Mouse (Mus musculus) heart, embryonic 16.5 days (tissue): ENCODE data around the gene Nsrp1. TPM values are rescaled to one million over a fixed set of nuclear protein-coding genes. Genes with fewer than 3 reads are reported as not detected.
"Not testable (repeated sequence)": the region's sequence is repeated elsewhere in the genome, so short reads cannot be mapped to it uniquely, and the experiment has no call there.

Experiments used
- ATAC-seq: fragments of 200-750 bp; cut with Nextera tagmentation; replicated peaks from 2 replicates; pipeline ENCODE4 v1.8.0; 2017; ENCODE audit warnings: moderate number of reproducible peaks; ENCODE audit not compliant: insufficient read depth, low FRiP score; ENCODE audit errors: extremely low read depth
- H3K27ac ChIP-seq: fragments of 300-500 bp; sonication (generic); 2 replicates; pipeline ENCODE4 v1.5.1; 2014; ENCODE audit warnings: mild to moderate bottlenecking, low read length, control low read depth, moderate library complexity
- H3K27me3 ChIP-seq: fragments of 300-500 bp; sonication (generic); 2 replicates; pipeline ENCODE4 v1.6.1; 2014; ENCODE audit warnings: low read length, mixed read lengths; ENCODE audit not compliant: control insufficient read depth, insufficient read depth
- H3K36me3 ChIP-seq: fragments of 300-500 bp; sonication (generic); 2 replicates; pipeline ENCODE4 v1.6.1; 2014; ENCODE audit not compliant: control insufficient read depth, insufficient read depth
- H3K4me1 ChIP-seq: fragments of 300-500 bp; sonication (generic); 2 replicates; pipeline ENCODE4 v1.6.1; 2014; ENCODE audit warnings: low read length, mixed read lengths; ENCODE audit not compliant: control insufficient read depth, insufficient read depth
- H3K4me2 ChIP-seq: fragments of 300-500 bp; sonication (generic); 2 replicates; pipeline ENCODE4 v1.6.1; 2014; ENCODE audit warnings: low read depth, mild to moderate bottlenecking, control low read depth, low read length
- H3K4me3 ChIP-seq: fragments of 300-500 bp; sonication (generic); 2 replicates; pipeline ENCODE4 v1.5.1; 2014; ENCODE audit warnings: mild to moderate bottlenecking, control low read depth, low read length
- H3K9ac ChIP-seq: fragments of 300-500 bp; sonication (generic); 2 replicates; pipeline ENCODE4 v1.6.1; 2014; ENCODE audit warnings: low read length, control low read depth
- H3K9me3 ChIP-seq: fragments of 300-500 bp; sonication (generic); replicated peaks from 2 replicates; pipeline ENCODE4 v1.6.1; 2016; ENCODE audit warnings: low read length; ENCODE audit not compliant: control insufficient read depth
- WGBS: fragments of 180-500 bp; shearing (Covaris S2); extraction: QIAGEN DNeasy Blood & Tissue Kit; methylation state at CpG from one replicate; pipeline ENCODE4 v1.1.7; 2014; 5-methylcytosine and 5-hydroxymethylcytosine counted together
- polyA plus RNA-seq: library from polyadenylated mRNA; unstranded; fragments of >200 nt; fragmentation: Nextera tagmentation; extraction: Ambion mirVana; gene quantifications from 2 replicates; pipeline ENCODE4 v1.2.1, GENCODE M21; 2015

Nsrp1 gene
- polyA plus RNA-seq = 45.2 and 50.1 TPM in 2 replicates

DNA sequence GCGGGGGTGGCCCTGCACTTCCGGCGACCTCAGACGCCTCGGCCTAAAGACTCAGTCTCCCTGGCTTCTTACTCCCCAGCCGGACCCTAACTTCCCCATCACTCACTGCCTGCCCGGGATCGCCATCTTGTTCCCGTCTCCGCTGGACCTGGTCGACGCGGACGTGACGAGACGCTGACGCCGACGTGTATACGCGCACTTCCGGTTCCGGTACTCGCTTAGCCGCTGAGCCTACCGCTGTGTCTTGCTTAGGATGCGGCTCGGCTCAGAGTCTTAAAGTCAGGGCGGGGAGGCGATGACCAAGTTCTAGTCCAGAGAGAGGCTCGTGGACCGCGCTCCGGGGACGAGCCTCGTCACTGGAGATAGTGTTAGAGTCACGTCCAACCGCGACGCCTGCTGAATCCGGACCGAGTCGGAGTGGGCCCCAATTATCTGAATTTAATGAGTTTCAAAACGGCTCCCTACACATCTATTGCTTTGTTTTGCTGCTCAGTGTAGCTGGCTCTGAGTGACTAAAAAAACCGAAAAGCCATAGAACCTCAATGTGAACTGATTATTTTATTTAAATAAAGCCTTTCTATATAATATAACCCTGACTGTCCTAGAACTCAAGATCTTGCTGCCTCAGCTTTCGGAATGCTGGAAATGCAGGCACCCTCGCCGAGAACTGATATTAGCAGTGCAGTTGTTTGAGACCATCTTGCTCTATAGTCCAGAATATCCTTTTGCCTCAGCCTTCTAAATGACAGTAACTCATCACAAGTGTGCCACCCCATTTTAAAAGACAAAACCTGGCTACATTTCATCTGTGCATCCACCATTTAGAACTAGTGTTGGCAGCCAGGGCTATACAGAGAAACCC is at the start of gene Nsrp1:
TSS of gene Nsrp1 (minus strand) at position 163 of the 862 bp plus-strand sequence.
- peak within 1 kb of the TSS; percentile 84 for H3K9ac ChIP-seq
- H3K4me2 ChIP-seq = peak within 1 kb of the TSS; percentile 97
- ATAC-seq = peak; percentile 99
- H3K9me3 ChIP-seq = no peaks in the 10 kb centered on the region
- peaks cover 3% of the 10 kb centered on the region; the same call in 1 of the 2 replicates for H3K4me1 ChIP-seq
- peak within 1 kb of the TSS; percentile 83 for H3K27ac ChIP-seq
- H3K36me3 ChIP-seq = peaks cover 14% of the 10 kb centered on the region
- H3K27me3 ChIP-seq = peaks cover 10% of the 10 kb centered on the region
- peak within 1 kb of the TSS; percentile 79 for H3K4me3 ChIP-seq
- WGBS = 3% methylated on average over 48 of the region's 48 CpGs

DNA sequence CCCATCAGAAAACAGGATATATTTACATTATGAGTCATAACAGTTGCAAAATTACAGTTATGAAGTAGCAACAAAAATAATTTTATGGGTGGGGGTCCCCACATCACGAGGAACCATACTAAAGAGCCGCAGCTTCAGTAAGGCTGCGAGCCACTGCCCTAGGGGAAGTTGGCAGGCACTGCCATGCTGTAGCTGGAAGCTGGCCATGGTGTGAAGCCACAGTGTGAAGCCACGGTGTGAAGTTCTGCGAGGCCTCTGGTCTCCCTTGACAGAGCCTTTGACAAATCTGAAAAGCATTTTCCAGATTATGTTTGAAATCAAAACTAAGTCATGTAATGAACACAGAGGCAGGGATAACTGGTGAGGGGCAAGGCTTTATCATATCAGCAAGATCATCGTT is 32.9 kb upstream of the Nsrp1 start:
- ATAC-seq = no peak
- no peak overlapping the region for H3K4me3 ChIP-seq
- H3K36me3 ChIP-seq = no peaks in the 10 kb centered on the region
- H3K27me3 ChIP-seq = no peaks in the 10 kb centered on the region
- no peak overlapping the region for H3K27ac ChIP-seq
- no peak overlapping the region for H3K9ac ChIP-seq
- WGBS = 74% methylated on average over 6 of the region's 6 CpGs
- no peaks in the 10 kb centered on the region for H3K9me3 ChIP-seq
- H3K4me1 ChIP-seq = no peaks in the 10 kb centered on the region
- H3K4me2 ChIP-seq = no peak overlapping the region

DNA sequence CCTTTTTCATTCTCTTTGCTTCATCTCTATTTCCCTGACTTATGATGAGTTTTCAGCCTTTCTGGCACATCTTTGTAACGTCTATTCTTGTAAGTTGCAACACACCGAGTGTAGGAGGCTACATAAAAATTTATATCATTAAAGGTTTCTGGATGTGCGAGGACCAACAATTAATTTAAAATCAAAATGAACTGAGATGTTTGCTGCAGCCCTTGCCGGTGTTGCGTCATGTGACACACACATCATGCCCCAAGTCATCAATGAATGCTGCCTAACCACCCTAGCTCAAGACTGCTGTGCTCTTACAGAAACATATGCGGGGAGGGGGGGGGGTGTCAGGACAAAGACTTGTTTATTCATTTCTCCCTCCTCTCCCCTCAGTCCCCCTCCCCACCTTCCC is 30.2 kb upstream of the Nsrp1 start:
- Histone ChIP-seq H3K27me3 (no peaks in the 10 kb centered on the region), H3K4me2 (no peak overlapping the region), H3K4me1 (no peaks in the 10 kb centered on the region), H3K27ac (no peak overlapping the region), H3K9ac (no peak overlapping the region), H3K9me3 (no peaks in the 10 kb centered on the region), H3K36me3 (no peaks in the 10 kb centered on the region), H3K4me3 (no peak overlapping the region)
- WGBS = 86% methylated on average over 6 of the region's 6 CpGs
- no peak for ATAC-seq

DNA sequence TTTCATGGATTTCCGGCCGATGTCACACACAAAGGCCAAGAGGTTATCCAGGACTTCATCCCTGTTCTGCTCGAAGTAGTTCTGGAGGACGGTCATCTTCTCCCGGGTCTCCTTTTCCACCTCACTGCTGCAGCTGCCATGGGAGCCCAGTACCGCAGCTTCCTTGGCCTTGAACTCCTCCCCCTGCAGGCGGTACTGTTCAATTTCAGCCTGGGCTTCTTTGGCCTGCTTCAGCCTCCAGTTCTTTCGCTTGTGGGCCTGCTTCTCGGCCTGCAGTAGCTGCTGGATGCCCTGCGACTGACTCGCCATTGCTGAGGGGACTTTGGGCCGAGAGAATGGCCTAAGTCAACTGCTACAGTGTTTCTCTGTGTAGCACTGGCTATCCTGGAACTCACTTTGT is 29.6 kb upstream of the Nsrp1 start:
- not testable (repeated sequence) for ATAC-seq, H3K4me3 ChIP-seq, H3K9me3 ChIP-seq, H3K27ac ChIP-seq, H3K36me3 ChIP-seq, H3K9ac ChIP-seq, H3K4me1 ChIP-seq, H3K4me2 ChIP-seq, H3K27me3 ChIP-seq
- 85% methylated on average over 12 of the region's 12 CpGs for WGBS

DNA sequence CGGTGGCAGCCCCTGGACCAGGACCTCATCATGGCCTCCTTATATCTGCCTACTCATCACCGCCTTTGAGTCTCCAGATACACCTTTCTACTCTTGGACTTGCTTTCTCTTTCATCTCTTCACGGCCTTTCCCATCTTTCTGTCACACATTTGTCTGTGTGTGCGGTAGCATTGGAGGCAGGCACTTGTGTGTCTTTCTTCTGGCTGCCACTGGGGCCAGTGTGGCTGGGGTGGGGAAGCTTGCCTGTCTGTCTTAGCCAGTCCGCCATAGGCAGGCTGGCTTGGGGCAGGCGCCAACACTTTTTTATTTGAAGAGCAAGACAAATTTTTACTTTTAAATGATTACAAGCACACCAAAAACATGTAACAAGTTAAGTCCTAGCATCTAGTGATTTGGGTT is 28.7 kb upstream of the Nsrp1 start:
- WGBS = 86% methylated on average over 6 of the region's 6 CpGs
- H3K27me3 ChIP-seq = no peaks in the 10 kb centered on the region
- ATAC-seq = no peak
- no peak overlapping the region for H3K4me3 ChIP-seq
- H3K4me2 ChIP-seq = no peak overlapping the region
- H3K9me3 ChIP-seq = no peaks in the 10 kb centered on the region
- H3K36me3 ChIP-seq = no peaks in the 10 kb centered on the region
- H3K27ac ChIP-seq = no peak overlapping the region
- H3K9ac ChIP-seq = no peak overlapping the region
- H3K4me1 ChIP-seq = no peaks in the 10 kb centered on the region

DNA sequence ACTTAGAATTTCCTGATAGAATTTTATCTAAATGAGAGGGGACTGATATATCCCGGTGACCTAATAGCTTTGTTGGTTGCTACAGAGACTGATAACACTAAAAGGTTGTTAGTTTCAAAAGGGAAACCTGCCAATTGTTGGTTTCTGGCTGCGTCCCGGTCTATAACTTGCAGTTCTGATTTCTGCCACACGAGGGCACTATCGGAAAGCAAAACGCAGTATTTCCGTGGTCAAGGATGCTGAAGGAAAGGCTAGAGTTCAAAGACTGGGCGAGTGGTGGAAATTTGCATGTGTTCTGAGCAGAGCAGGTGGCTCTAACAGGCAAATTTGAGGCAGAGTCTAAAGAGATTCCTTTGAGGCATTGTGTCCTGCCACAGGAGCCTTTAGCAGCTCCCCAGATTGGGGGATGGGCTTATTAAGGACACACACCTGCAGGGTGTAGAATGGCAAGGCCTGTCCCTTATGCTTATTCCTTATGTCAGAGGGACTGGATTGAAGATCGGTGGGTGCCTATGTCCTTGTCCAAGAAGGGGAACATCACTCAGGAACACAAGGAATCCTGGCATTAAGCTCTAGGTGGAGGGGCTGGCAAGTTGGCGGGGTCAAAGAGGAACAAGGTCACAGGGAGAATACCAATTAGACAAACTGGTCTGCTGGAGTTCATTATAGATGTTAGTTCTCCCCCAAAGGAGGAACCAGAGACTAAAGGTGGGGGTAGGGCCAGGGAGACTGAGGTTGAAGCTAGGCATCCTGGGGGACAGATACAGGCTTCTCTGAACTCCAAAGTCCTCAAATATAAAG is 22.1 kb upstream of the Nsrp1 start:
- peaks cover 12% of the 10 kb centered on the region for H3K4me1 ChIP-seq
- no peaks in the 10 kb centered on the region for H3K36me3 ChIP-seq
- no peaks in the 10 kb centered on the region for H3K27me3 ChIP-seq
- 14% methylated on average over 10 of the region's 10 CpGs for WGBS
- no peak for ATAC-seq
- no peaks in the 10 kb centered on the region for H3K9me3 ChIP-seq
- H3K4me2 ChIP-seq = no peak overlapping the region; the same call in 1 of the 2 replicates
- H3K4me3 ChIP-seq = no peak overlapping the region
- no peak overlapping the region for H3K27ac ChIP-seq
- H3K9ac ChIP-seq = no peak overlapping the region

DNA sequence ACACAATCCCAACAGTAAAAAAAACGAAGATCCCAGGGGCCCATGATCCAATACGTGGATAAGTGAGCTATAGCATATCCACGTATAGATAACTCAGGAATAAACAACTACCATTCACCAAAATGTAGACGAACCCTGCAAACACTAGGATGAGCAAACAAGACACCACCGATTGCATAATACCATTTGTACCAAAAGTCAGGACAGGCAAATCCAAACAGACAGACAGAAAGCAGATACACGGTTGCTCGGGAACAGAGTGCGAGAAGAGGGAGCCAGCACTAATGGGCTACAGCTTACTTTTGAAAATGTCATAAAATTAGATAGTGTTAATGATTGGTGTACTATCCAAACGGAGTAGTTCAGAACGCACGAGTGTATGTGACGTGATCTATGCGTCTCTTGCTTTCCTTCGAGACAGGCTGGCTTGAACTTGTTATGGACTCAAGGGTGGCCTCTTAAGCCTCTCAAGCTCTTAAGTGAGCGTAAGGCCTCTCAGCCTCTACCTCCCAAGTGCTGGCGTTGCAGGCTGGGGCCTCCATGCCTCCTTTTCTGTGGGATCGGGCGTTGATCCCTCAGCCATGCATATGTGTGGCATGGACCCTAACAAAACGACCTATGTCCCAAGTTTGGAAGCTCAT is 20.2 kb upstream of the Nsrp1 start:
- 64% methylated on average over 19 of the region's 19 CpGs for WGBS
- Histone ChIP-seq H3K27me3 (no peaks in the 10 kb centered on the region), H3K36me3 (no peaks in the 10 kb centered on the region), H3K4me3 (no peak overlapping the region), H3K4me1 (peaks cover 12% of the 10 kb centered on the region), H3K9ac (no peak overlapping the region), H3K9me3 (no peaks in the 10 kb centered on the region), H3K4me2 (no peak overlapping the region), H3K27ac (no peak overlapping the region)
- ATAC-seq = no peak

DNA sequence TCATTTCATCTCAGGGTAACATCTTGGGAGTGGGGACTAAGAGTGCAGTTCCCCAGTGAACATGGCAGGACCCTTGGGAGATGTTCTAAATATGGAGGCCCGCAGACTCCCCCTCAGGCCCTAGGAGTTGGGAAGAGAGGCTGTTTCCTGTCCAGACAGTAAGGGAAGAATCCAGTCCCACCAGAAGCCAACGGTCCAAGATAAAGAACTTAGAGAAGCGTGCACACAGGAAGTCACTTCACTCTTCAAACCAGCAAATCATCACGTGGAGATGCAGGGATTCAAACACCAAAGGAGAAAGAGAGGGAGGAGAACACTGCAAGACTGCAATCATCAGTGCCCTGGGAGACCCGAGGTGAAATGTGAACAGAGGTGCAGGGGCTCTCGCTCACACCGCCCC is 18.8 kb upstream of the Nsrp1 start:
- Histone ChIP-seq H3K27me3 (no peaks in the 10 kb centered on the region), H3K36me3 (no peaks in the 10 kb centered on the region), H3K4me1 (peaks cover 12% of the 10 kb centered on the region), H3K9me3 (no peaks in the 10 kb centered on the region), H3K27ac (no peak overlapping the region), H3K4me2 (no peak overlapping the region), H3K9ac (no peak overlapping the region), H3K4me3 (no peak overlapping the region)
- ATAC-seq = no peak; the same call in 1 of the 2 replicates
- 42% methylated on average over 7 of the region's 7 CpGs for WGBS
